Mouse (Mus musculus) embryo, embryonic 11 days (tissue): ENCODE results near the gene Slc39a13.
"Not testable (repeated sequence)": the region's sequence is repeated elsewhere in the genome, so short reads cannot be mapped to it uniquely, and the experiment has no call there.

ENCODE experiments used
- DNase-seq: peaks from one replicate; pipeline ENCODE4 v3.0.0-alpha.2; 2015

Slc39a13 gene

GRCm38 (mm10) chr2:91062779-91063606, 7.2 kb downstream of the Slc39a13 start:
- DNase-seq, result no peak

GRCm38 (mm10) chr2:91061849-91062481, 8.3 kb downstream of the Slc39a13 start:
- no peak for DNase-seq

- peak; percentile 68 for DNase-seq
Observed at GRCm38 (mm10) chr2:91060544-91061355, 9.5 kb downstream of the Slc39a13 start.

GRCm38 (mm10) chr2:91059376-91059775, 10.8 kb downstream of the Slc39a13 start:
- no peak for DNase-seq

- DNase-seq, result no peak
Observed at GRCm38 (mm10) chr2:91058435-91058834, 11.8 kb downstream of the Slc39a13 start.

- DNase-seq, result peak; percentile 98
Observed at GRCm38 (mm10) chr2:91053934-91054382, 16.3 kb downstream of the Slc39a13 start, which contains the start of gene Psmc3. Psmc3 (plus strand) TSS chr2:91054009.

GRCm38 (mm10) chr2:91053181-91053933, 16.9 kb downstream of the Slc39a13 start:
- DNase-seq, result no peak

- DNase-seq, result no peak
Observed at GRCm38 (mm10) chr2:91052752-91053151, 17.5 kb downstream of the Slc39a13 start.

GRCm38 (mm10) chr2:91051917-91052316, 18.3 kb downstream of the Slc39a13 start:
- no peak for DNase-seq

GRCm38 (mm10) chr2:91047359-91047758, 22.9 kb downstream of the Slc39a13 start:
- DNase-seq, result no peak

GRCm38 (mm10) chr2:91045805-91046204, 24.4 kb downstream of the Slc39a13 start:
- not testable (repeated sequence) for DNase-seq

GRCm38 (mm10) chr2:91044727-91045126, 25.5 kb downstream of the Slc39a13 start:
- DNase-seq, result no peak

- DNase-seq, result no peak
Observed at GRCm38 (mm10) chr2:91042651-91043398, 27.4 kb downstream of the Slc39a13 start.

GRCm38 (mm10) chr2:91041786-91042185, 28.4 kb downstream of the Slc39a13 start:
- no peak for DNase-seq

- no peak for DNase-seq
Observed at GRCm38 (mm10) chr2:91035385-91035784, 34.8 kb downstream of the Slc39a13 start, which contains the start of gene Rapsn. Rapsn (plus strand) TSS chr2:91035620.

GRCm38 (mm10) chr2:91033000-91033399, 37.2 kb downstream of the Slc39a13 start:
- peak; percentile 45 for DNase-seq

- DNase-seq, result no peak
Observed at GRCm38 (mm10) chr2:91031216-91031615, 39.0 kb downstream of the Slc39a13 start.

- DNase-seq, result no peak
Observed at GRCm38 (mm10) chr2:91027391-91028214, 42.6 kb downstream of the Slc39a13 start.

GRCm38 (mm10) chr2:91026491-91026890, 43.7 kb downstream of the Slc39a13 start:
- no peak for DNase-seq

- no peak for DNase-seq
Observed at GRCm38 (mm10) chr2:91025081-91025516, 45.1 kb downstream of the Slc39a13 start.

- no peak for DNase-seq
Observed at GRCm38 (mm10) chr2:91023956-91024355, 46.3 kb downstream of the Slc39a13 start.
